Mouse (Mus musculus) ES-E14 (cell line): Measurements from ENCODE around the gene B3gntl1. TPM values are rescaled to one million over a fixed set of nuclear protein-coding genes. Genes with fewer than 3 reads are reported as not detected.
A peak's percentile ranks its signal among the peaks of the same experiment; 100 is the strongest.

Experiments
- DNase-seq: peaks from one replicate; pipeline ENCODE4 v3.0.0-alpha.2; 2013; ENCODE audit warnings: low read depth, low spot score
- H3K27ac ChIP-seq: 2 replicates; pipeline ENCODE4 v1.5.1; 2012; ENCODE audit warnings: low read depth, mild to moderate bottlenecking, low read length, moderate library complexity, mixed read lengths; ENCODE audit not compliant: poor library complexity, insufficient read depth, severe bottlenecking
- H3K36me3 ChIP-seq: 2 replicates; pipeline ENCODE4 v1.6.1; 2012; ENCODE audit warnings: mild to moderate bottlenecking, low read length, moderate library complexity, mixed read lengths; ENCODE audit not compliant: control insufficient read depth, poor library complexity, insufficient read depth, severe bottlenecking
- H3K4me1 ChIP-seq, 2 experiments: fragments of 150-350 bp in 1 of 2; sonication (generic) in 1 of 2; 2 replicates each; pipeline ENCODE4 v1.6.1; 2012; ENCODE audit warnings: low read length in 2 of 2, mild to moderate bottlenecking in 1 of 2, mixed read lengths in 1 of 2; ENCODE audit not compliant: control insufficient read depth in 2 of 2, insufficient read depth in 2 of 2, poor library complexity in 1 of 2
- H3K4me3 ChIP-seq, 2 experiments: fragments of 150-350 bp in 1 of 2; sonication (generic) in 1 of 2; 2 replicates each; pipeline ENCODE4 v1.5.1; 2012; ENCODE audit warnings: low read length in 2 of 2, low read depth in 1 of 2, mild to moderate bottlenecking in 1 of 2, mixed read lengths in 1 of 2; ENCODE audit not compliant: insufficient read depth in 1 of 2, poor library complexity in 1 of 2, severe bottlenecking in 1 of 2
- H3K9ac ChIP-seq: 2 replicates; pipeline ENCODE4 v1.6.1; 2012; ENCODE audit warnings: low read depth, mild to moderate bottlenecking, low read length, mixed read lengths; ENCODE audit not compliant: poor library complexity, insufficient read depth, severe bottlenecking
- H3K9me3 ChIP-seq: fragments of 150-350 bp; sonication (generic); 2 replicates; pipeline ENCODE4 v1.6.1; 2012; ENCODE audit warnings: low read depth, mild to moderate bottlenecking, low read length; ENCODE audit not compliant: control insufficient read depth, insufficient read depth
- CHD2 ChIP-seq: IDR thresholded peaks from 2 replicates; pipeline ENCODE4 v1.6.1; 2014; ENCODE audit warnings: mild to moderate bottlenecking, low read depth, low read length, inconsistent platforms
- HCFC1 ChIP-seq: IDR thresholded peaks from 2 replicates; pipeline ENCODE4 v1.6.1; 2012; ENCODE audit warnings: low read length, inconsistent platforms, borderline replicate concordance; ENCODE audit not compliant: insufficient read depth
- MAFK ChIP-seq: IDR thresholded peaks from 2 replicates; pipeline ENCODE4 v1.6.1; 2014; ENCODE audit warnings: mild to moderate bottlenecking, low read depth, low read length, inconsistent platforms; ENCODE audit not compliant: insufficient read depth
- ZC3H11A ChIP-seq: IDR thresholded peaks from 2 replicates; pipeline ENCODE4 v1.6.1; 2012; ENCODE audit warnings: low read depth, mild to moderate bottlenecking, inconsistent platforms, low read length, borderline replicate concordance
- ZNF384 ChIP-seq: IDR thresholded peaks from 2 replicates; pipeline ENCODE4 v1.6.1; 2012; ENCODE audit warnings: low read depth, low read length, inconsistent platforms
- in situ Hi-C, 2 experiments: fragments of 600-800 bp; cut with MboI; formaldehyde crosslinking; loops; one replicate each; pipeline ENCODE4 v1.15.1; 2025; ENCODE audit warnings: low sequenced_read_pairs in 2 of 2, inconsistent platforms in 1 of 2; ENCODE audit not compliant: unreplicated experiment in 2 of 2
- total RNA-seq: library from RNA; depleted of rRNA; stranded (reverse); fragments of 300-350 nt; gene quantifications from 2 replicates; pipeline ENCODE4 v1.2.3, GENCODE M21; 2012

Gene B3gntl1
- total RNA-seq, 1 experiment: 13.2 TPM

DNA sequence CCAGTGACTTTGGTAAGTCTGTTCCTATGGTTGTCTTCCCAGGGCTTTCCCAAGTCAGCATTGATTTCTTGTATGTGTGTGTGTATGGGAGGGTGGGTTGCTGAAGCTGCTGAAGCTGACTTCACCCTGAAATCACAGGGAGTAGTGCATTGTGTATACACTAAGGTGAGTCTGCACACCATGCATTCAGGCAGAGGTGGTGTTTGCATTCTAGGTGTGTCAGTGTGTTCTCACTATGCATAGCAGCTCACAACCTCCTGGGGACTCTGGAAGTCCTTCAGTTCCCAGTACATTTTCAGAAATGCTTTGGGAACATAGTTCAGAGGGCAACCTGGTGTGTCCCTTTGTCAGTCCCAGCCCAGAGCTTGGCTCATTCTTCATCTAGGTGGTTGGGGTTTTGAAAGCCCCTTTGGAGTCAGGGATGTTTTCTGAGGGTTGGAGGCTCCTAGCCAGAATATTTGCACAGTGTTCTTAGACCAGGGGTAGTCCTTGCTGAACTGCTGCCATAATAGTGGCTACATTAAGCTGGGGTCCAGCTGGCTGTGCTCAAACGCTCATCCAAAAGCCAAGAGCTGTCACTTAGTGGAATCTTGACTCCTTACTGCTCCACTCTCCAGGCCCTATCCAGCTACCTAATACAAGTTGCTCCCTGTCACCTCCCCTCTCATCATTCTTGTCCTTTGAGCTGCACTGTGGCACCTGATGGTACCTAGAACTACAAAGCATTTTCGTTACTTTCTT lies 42.0 kb upstream of the B3gntl1 start:
- no peaks in the 10 kb centered on the region for H3K9me3 ChIP-seq
- no peaks in the 10 kb centered on the region for H3K36me3 ChIP-seq
- H3K4me3 ChIP-seq: no peak overlapping the region
- no peak overlapping the region for H3K27ac ChIP-seq
- TF ChIP-seq CHD2 (no peak), ZC3H11A (no peak), HCFC1 (no peak), MAFK (no peak), ZNF384 (no peak)
- peaks cover 0 to 17% of the 10 kb centered on the region in 2 experiments; a peak in 1 of 4 replicates for H3K4me1 ChIP-seq
- in situ Hi-C loops: no loop called here
- no peak for DNase-seq
- no peak overlapping the region for H3K9ac ChIP-seq

DNA sequence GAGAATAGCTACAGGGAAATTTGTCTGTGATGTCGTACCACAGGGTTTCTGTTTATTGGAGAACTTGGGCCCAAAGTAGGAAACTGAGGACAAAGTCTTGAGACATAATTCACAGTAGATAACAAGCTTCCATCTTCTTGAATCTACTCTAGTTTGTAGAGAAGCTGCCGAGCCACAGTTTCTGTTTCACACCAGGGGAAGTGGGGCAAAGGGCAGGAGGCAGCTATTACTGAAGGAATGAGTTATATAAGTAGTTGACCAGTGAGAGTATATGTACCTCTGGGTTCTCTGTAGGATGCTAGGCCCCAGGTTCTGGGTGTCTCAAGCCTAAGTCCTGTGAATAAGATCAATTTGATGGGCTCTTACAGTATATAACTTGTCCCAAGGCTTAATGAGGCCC lies 40.6 kb upstream of the B3gntl1 start:
- Histone ChIP-seq H3K4me1 (peaks cover 0 to 17% of the 10 kb centered on the region in 2 experiments; a peak in 1 of 4 replicates), H3K4me3 (no peak overlapping the region), H3K27ac (no peak overlapping the region), H3K36me3 (no peaks in the 10 kb centered on the region), H3K9me3 (no peaks in the 10 kb centered on the region), H3K9ac (no peak overlapping the region)
- DNase-seq: no peak
- in situ Hi-C loops: no loop called here
- TF ChIP-seq CHD2 (no peak), ZC3H11A (no peak), HCFC1 (no peak), MAFK (no peak), ZNF384 (no peak)

DNA sequence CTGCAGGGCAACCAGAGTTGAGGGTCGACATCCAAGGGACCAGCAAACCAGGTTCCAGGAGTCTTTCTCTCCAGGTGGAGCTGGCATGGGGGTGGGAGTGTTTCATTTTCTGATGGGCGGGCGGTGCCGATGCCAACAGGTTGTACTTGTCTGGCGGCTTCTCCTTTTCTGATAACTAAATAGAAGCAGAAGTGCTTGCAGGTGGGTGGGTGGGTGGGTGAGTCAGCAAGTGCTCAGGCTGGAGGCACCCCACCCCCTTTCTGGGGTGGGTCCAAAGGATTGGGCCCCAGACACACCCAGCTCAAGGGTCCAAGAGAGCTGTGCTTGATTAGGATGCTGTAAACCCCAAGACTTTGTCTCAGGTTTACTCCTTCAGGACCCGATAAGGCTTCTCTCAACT lies 40.0 kb upstream of the B3gntl1 start:
- no peak overlapping the region for H3K9ac ChIP-seq
- DNase-seq: no peak
- TF ChIP-seq ZNF384 (no peak), CHD2 (no peak), ZC3H11A (no peak), HCFC1 (no peak), MAFK (no peak)
- H3K4me1 ChIP-seq: peaks cover 0 to 11% of the 10 kb centered on the region in 2 experiments; a peak in 1 of 4 replicates
- H3K27ac ChIP-seq: no peak overlapping the region
- in situ Hi-C loops: no loop called here
- no peak overlapping the region for H3K4me3 ChIP-seq
- no peaks in the 10 kb centered on the region for H3K9me3 ChIP-seq
- no peaks in the 10 kb centered on the region for H3K36me3 ChIP-seq

DNA sequence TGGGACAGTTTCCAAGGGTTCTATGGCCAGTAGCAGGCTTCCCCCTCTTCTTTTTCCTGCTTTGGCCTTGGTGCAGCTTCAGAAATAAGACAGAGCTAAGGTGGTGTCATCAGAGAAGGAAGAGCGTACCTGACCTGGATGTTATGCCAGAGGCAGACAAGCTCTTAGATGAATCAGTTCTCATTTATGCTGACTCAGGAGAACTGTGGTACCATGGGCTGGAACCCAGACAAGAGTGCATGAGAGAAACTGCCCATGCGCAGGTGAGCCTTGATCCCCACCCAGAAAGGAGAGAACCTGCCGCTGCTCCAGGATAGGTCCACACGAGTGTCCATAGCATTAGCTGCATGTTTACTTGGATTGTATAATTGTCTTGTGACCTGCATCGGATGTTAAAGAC lies 37.3 kb upstream of the B3gntl1 start:
- H3K4me3 ChIP-seq: no peak overlapping the region
- H3K27ac ChIP-seq: no peak overlapping the region
- peaks cover 0 to 20% of the 10 kb centered on the region in 2 experiments; a peak in 1 of 4 replicates for H3K4me1 ChIP-seq
- no peaks in the 10 kb centered on the region for H3K9me3 ChIP-seq
- TF ChIP-seq MAFK (peak; percentile 70), ZNF384 (no peak)
- no peaks in the 10 kb centered on the region for H3K36me3 ChIP-seq
- no peak for DNase-seq
- H3K9ac ChIP-seq: no peak overlapping the region
- in situ Hi-C loops: no loop called here

DNA sequence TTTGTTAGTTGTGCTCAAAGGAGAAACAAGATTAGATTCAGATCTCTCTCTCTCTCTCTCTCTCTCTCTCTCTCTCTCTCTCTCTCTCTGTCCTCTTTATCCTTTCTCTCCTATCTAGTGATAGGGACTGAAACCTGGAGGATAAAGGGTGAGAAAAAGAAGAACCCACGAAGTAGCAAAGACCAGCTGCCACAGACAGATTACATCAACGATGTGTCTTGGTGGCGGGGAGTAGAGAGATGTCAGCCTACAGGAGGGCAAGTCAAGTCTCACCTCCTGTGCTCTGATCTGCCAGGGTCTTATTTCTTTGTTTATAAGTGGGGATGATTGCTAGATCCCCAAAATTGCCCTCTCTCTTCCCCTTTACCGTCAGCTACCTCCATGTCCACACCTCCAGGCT lies 36.3 kb upstream of the B3gntl1 start:
- H3K27ac ChIP-seq: no peak overlapping the region
- peaks cover 0 to 19% of the 10 kb centered on the region in 2 experiments; a peak in 1 of 4 replicates for H3K4me1 ChIP-seq
- in situ Hi-C loops: no loop called here
- no peak overlapping the region for H3K4me3 ChIP-seq
- H3K9ac ChIP-seq: no peak overlapping the region
- DNase-seq: no peak
- H3K9me3 ChIP-seq: no peaks in the 10 kb centered on the region
- no peaks in the 10 kb centered on the region for H3K36me3 ChIP-seq
- TF ChIP-seq HCFC1: no peak
- no peak for TF ChIP-seq ZNF384
- no peak for TF ChIP-seq MAFK
- TF ChIP-seq ZC3H11A: no peak
- no peak for TF ChIP-seq CHD2
